Mouse (Mus musculus) brown adipose tissue, adult 24 weeks (tissue): Measurements from ENCODE around the gene Rapgef1. TPM values are rescaled to one million over a fixed set of nuclear protein-coding genes. Genes with fewer than 3 reads are reported as not detected.

Experiments
- H3K27ac ChIP-seq: fragments of 200-500 bp; replicated peaks from 2 replicates; pipeline ENCODE4 v1.5.1; 2012; ENCODE audit warnings: low read depth, mild to moderate bottlenecking, low read length
- H3K4me1 ChIP-seq: fragments of 200-500 bp; 2 replicates; pipeline ENCODE4 v1.6.1; 2012; ENCODE audit warnings: low read length, mixed read lengths; ENCODE audit not compliant: control insufficient read depth, insufficient read depth, insufficient read length
- H3K4me3 ChIP-seq: fragments of 200-500 bp; 2 replicates; pipeline ENCODE4 v1.5.1; 2012; ENCODE audit warnings: low read depth, mild to moderate bottlenecking, low read length, moderate library complexity; ENCODE audit not compliant: insufficient read depth
- polyA plus RNA-seq: library from polyadenylated mRNA; stranded (reverse); fragments of >200 nt; gene quantifications from 2 replicates; pipeline ENCODE4 v1.2.4, GENCODE M21; 2012; ENCODE audit not compliant: missing spikeins, insufficient read depth, insufficient read length

The Rapgef1 gene
- polyA plus RNA-seq, 1 experiment, result 19.1 TPM

DNA sequence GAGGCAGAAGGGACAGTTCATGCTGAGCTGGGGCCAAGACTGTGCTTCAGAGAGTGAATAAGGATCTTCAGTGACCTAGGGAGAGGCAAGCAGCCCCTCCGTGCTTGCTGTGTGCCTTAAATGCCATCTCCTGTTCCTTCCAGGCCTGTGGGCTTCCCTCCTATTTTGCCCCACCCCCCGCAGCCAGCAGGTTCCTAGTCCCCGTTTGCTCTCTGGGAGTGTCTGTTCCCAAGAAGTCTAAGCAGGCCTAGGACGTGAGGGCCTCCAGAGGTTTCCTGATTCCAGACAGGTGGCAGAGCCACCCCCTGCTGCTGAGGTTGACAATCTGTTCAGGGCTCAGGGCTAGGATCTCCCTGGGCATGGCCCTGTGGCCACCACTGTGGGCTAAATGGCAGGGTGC, 119.3 kb downstream of the Rapgef1 start:
- Histone ChIP-seq H3K4me1 (no peaks in the 10 kb centered on the region), H3K4me3 (no peak overlapping the region), H3K27ac (no peak overlapping the region)

DNA sequence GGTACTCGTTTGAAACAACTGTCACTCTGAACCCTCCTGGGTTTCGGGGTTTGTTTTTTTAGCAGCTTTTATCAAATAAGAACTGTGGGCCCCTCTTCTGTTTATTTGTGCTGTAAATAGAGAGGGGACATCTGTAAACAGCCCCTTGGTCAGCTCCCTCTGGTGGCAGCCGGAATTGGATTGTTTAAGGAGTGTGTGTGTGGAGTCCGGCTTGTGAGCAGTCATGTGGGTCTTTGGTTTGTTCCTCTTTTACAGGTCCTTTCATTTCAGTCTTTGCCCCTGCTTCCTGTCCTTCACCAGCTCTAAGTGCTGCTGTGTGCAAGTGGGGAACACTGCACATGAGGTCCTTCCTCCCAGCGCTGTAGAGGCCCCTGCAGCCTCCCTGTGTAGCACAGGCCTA, 119.8 kb downstream of the Rapgef1 start:
- no peak overlapping the region for H3K27ac ChIP-seq
- H3K4me3 ChIP-seq, result no peak overlapping the region
- H3K4me1 ChIP-seq, result no peaks in the 10 kb centered on the region

DNA sequence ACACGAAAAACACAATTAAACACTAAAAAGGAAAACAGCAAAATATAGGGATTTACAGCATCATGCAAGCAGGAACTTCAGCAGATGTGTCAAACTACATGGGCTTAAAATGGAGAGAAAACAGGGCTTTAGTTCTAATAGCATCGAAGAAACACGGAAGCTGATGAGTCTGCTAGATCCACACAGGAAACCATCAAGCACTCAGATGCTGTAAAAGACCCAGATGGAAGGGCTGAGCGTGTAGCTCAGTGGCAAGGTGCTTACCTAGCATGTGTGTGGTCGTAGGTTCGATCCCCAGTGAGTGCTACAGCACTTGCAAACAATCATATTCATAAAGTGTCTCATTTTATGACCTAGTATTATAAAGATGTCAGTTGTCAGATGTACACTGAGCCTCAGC, 121.7 kb downstream of the Rapgef1 start:
- no peak overlapping the region for H3K4me3 ChIP-seq
- H3K27ac ChIP-seq, result no peak overlapping the region

DNA sequence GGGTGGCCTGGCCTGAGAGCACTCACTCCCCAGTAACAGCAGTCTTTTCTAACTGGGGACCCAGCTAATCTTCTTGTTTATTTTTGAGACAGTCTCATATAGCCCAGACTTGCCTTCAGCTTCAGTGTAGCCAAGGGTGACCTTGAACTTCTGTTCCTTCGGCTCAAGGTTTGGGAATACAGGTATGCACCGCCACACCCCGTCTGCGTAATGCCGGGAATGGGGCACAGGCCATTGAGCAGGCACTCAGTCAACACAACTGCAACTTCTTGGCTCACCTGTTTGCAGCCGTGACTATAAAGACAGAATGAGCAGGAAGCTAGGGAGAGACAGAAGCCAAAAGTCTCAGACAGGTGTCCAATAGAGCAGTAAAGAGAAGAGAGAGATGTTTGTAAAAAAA, 124.7 kb downstream of the Rapgef1 start:
- H3K27ac ChIP-seq, result no peak overlapping the region
- H3K4me1 ChIP-seq, result no peaks in the 10 kb centered on the region
- no peak overlapping the region for H3K4me3 ChIP-seq

More for the DNA sequence above, 121.7 kb downstream of the Rapgef1 start:
- no peaks in the 10 kb centered on the region for H3K4me1 ChIP-seq

DNA sequence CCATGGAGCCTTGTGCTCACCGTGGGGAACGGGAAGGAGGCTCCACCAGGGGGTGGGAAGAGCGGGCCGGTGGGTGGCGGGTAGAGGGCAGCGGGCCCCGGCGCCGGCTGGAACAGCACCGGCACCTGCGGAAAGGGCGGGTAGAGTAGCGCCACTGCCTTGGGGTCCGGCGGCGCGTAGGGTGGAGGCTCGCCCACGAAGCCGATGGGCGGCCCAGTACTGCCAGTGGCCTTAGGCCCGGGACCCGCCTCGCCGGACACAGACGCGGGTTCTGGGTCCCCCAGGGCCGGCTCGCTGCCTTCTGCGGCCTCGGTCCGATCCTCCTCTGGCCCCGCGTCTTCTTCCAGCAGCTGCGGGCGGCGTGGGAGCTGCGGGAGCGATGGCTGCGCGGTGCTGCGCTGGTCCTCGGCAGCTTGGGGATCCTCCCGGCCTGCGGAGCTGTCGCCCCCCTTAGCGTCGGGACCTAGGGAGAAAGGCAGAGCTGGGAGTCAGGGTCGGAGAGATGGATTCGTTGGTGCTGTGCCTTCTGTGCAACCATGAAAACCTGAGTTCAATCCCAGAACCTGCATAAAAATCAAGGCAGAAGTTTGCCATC, 127.8 kb downstream of the Rapgef1 start:
- H3K4me1 ChIP-seq, result no peaks in the 10 kb centered on the region
- peak overlapping the region; percentile 19 for H3K4me3 ChIP-seq
- no peak overlapping the region for H3K27ac ChIP-seq

DNA sequence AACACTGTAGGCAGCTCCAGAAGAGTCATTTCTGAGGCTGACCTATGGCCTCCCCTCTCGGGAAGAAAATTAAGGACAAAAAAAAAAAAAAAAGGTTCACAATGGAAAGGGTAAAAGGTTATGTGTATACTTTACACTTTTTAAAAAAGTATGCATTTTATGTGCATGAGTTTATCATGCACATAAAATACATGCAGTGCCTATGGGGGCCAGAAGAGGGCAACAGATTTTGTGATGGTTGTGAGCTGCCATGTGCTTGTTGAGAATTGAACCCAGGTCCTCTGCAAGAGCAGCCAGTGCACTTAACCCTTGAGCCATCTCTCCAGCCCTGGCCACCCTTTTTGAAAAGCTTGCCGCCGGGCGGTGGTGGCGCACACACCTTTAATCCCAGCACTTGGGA, 128.3 kb downstream of the Rapgef1 start:
- Histone ChIP-seq H3K4me3 (no peak overlapping the region), H3K27ac (no peak overlapping the region)

DNA sequence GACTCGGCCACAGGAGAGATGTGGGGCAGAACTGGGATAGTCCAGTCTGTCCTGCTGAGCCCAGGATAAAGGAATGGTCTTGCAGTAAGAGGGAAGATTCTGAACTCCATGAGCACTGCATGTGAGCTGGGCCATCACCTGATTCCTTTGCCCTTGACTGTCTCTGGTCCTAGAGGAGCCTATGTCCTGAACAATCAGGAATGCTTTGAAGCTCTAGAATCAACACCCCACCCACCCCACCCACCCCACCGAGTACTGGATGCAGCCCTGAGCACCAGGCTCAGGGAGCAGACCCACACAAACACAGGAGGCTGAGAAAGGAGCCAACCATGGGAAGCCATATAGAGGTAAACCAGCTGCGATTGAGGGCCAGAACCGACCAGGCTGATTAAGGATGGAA, 129.0 kb downstream of the Rapgef1 start:
- Histone ChIP-seq H3K27ac (no peak overlapping the region), H3K4me3 (no peak overlapping the region), H3K4me1 (no peaks in the 10 kb centered on the region)

More for the DNA sequence above, 128.3 kb downstream of the Rapgef1 start:
- no peaks in the 10 kb centered on the region for H3K4me1 ChIP-seq

DNA sequence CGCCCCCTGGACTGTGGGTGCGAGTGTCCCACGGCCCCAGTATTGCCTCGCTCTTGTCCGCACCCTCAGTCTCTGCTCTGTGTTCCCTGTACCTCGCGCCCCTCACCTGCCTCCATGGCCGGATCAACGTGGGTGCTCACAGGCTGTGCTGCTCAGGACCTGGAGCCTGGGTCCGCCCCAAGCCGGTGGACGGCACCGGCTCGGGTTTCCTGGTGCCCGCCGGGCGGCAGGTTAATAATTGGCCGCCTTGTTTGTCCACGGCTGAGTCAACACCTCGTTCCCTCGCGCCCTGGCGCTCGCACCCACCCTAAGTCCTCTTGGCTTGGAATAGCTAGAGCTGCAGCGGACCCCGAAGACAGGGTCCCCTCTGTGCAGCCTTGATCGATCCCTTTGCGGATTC, 132.0 kb downstream of the Rapgef1 start, which contains the start of gene Gm13420:
TSS of gene Gm13420 (minus strand) at position 189 of the 400 bp plus-strand sequence.
- Histone ChIP-seq H3K4me3 (no peak within 1 kb of the TSS), H3K27ac (no peak within 1 kb of the TSS)

DNA sequence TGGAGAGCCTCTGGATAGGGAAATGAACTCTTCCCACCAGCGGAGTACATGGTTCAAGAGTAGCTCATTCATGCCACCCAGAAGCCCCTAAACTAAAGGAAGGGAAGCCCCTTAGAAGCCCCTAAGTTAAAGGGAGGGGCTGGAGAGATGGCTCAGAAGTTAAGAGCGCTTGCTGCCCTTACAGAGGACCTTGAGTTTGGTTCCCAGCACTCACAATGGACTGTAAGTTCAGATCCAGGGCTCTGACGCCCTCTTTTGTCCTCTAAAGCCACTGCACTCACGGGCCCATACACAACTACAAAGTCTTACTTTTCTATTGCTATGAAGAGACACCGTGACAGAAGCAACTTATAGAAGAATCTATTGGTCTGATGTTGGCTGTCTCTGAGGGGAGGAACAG, 132.9 kb downstream of the Rapgef1 start:
- Histone ChIP-seq H3K4me3 (no peak overlapping the region), H3K4me1 (no peaks in the 10 kb centered on the region), H3K27ac (no peak overlapping the region)

More for the DNA sequence above, 132.0 kb downstream of the Rapgef1 start, which contains the start of gene Gm13420:
- no peaks in the 10 kb centered on the region for H3K4me1 ChIP-seq

DNA sequence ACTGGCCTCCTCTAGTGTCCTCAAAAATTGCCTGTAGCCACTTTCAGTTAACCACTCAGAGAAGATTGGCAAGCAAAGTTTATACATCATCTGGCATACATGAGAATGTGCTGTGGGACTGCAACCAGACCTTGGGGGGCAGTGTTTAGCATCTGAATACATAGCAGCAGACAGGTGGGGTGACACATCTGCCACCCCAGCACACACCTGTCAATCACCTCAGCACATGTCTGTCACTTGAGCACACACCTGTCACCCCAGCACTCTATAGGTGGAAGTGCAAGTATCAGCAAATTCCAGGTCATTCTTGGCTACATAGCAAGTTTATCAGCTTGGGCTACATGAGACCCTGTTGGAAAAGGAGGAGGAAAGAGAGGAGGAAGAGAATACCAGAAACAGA, 136.2 kb downstream of the Rapgef1 start:
- Histone ChIP-seq H3K4me3 (no peak overlapping the region), H3K4me1 (no peaks in the 10 kb centered on the region), H3K27ac (no peak overlapping the region)

DNA sequence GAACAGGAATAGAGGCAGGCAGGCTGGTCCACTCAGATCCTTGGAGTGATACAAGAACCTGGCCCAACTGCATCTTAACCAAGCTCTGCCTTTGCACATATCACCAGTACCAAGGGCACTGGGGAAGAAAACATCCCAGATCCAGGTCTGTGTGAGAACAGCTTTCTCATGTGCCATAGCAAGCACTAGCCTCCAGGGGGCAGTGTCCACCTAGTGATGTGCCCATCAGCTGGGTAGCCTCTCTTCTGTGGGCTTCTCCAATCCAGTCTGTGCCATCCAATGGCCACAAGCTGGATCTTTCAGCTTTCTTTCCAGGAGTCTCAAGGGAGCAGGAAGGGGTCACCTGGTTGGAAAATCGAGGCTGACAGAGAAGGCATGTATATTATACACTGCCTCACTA, 145.3 kb downstream of the Rapgef1 start:
- Histone ChIP-seq H3K27ac (no peak overlapping the region), H3K4me1 (no peaks in the 10 kb centered on the region), H3K4me3 (no peak overlapping the region)

DNA sequence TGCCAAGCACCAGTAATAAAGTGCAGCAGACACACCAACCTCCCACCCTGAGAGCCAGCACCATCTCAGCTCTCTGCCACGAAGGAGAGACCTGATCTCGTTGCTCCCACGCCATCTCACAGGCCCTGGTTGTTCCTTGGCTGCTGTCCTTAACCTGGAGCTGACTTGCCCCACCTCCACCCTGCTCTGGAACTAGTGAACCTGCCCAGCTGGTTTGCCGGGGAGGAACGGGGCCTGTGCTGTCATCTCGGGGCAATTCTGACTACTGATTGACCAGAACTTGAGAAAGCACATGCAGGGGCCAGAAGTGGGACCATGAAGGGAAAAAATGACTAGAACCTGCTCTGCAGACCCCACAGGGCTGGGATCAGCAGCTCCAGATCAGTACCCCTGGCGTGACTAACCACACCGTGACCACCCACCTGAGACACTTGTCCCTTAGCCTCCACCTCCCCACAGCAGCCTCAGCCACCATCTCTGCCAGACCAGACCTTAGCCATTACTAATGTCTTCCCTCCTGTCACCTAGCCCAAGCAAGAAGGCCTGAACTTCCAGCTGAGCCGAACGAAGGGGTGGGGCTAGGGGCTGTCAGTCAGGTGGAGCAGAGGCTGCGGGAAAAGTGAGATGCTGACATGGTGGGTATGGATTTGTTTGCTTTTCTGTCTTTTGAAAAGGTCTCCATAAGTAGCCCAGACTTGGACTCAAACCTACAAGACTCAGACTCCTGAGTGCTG, 148.6 kb downstream of the Rapgef1 start:
- Histone ChIP-seq H3K4me1 (peaks cover 6% of the 10 kb centered on the region), H3K4me3 (no peak overlapping the region), H3K27ac (no peak overlapping the region)

DNA sequence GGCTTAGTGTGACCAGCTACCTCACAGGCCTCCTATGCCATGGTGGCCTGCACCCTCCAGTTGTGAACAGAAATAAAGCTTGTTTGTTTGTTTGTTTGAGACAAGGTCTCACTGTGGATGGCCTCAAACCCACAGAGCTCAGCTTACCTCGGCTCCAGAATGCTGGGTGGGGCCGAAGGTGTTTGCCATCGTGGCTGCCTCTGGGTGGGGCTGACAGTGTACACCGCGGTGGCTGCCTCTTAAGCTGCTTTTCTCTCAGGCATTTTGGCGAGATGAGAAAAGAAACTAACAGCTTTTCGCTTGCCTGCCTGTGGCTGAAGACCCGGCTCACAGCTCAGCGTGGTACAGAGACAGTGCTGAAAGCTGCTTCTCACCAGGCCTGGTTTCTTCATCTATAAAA, 149.4 kb downstream of the Rapgef1 start:
- H3K4me1 ChIP-seq, result peaks cover 6% of the 10 kb centered on the region
- H3K27ac ChIP-seq, result no peak overlapping the region
- no peak overlapping the region for H3K4me3 ChIP-seq

DNA sequence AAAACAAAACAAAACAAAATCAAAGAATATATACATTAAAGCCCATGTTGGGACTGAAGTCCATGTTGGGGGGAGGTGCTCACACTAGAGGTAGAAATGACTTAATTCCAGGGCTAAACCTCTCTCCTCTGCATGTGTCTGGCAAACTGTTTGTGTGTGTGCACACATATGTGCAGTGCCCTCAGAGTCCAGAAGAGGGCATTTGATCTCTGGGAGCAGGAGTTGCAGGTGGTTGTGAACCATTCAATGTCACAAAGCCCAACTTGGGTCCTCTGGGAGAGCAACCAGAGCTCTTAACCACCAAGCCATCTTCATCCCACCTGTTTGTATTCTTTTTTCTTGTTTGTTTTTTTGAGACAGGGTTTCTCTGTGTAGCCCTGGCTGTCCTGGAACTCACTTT, 150.6 kb downstream of the Rapgef1 start:
- Histone ChIP-seq H3K4me1 (peaks cover 6% of the 10 kb centered on the region), H3K4me3 (no peak overlapping the region), H3K27ac (no peak overlapping the region)

DNA sequence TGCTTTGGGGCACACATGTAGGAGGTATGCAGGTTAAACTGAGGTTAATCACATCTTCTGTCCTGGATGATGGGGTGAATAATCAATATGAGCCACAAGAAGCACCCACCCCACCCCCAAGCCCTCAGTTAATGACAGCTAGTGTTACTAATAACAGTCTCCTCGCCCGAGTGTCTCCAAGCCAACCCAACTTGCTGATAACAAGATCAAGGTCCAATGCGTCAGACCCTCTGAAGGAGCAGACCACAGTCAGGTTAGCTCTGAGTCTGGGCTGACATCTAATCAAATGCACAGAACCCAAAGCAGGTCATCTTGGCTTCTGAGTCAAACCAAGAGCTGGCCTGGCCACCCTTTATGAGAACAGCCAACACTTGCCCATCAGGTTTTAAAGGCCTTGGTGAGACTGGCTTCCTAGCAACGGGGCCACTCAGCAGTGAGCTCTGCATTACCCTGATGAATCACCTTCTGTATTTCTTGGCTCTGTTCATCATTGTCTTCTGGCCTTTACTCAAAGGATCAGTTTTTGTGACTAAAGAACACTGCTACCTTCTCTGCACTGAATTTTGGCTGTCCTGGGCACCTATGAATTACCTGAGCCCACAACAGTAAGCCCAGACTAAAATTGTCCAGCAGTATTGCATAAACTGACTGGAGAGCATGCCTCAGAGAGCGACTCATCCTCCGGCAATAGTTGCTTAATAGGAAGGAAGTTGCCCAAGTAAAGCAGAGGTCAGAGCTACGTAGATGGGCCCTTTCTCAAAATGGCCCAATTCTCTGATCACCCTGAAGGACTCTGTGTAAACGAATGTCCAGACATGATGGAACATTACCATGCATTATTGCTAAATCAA, 152.3 kb downstream of the Rapgef1 start:
- Histone ChIP-seq H3K4me1 (peaks cover 6% of the 10 kb centered on the region), H3K27ac (peak overlapping the region; percentile 42), H3K4me3 (no peak overlapping the region)
